Mouse (Mus musculus) kidney, embryonic 15.5 days (tissue): Measurements from ENCODE around the gene Ankra2. TPM values are rescaled to one million over a fixed set of nuclear protein-coding genes. Genes with fewer than 3 reads are reported as not detected.

ENCODE experiments used
- ATAC-seq: fragments of 200-750 bp; cut with Nextera tagmentation; replicated peaks from 2 replicates; pipeline ENCODE4 v1.8.0; 2017; ENCODE audit warnings: moderate TSS enrichment; ENCODE audit not compliant: low FRiP score
- H3K27ac ChIP-seq: fragments of 300-500 bp; sonication (generic); 2 replicates; pipeline ENCODE4 v1.5.1; 2015; ENCODE audit warnings: mild to moderate bottlenecking, inconsistent platforms
- H3K27me3 ChIP-seq: fragments of 300-500 bp; sonication (generic); 2 replicates; pipeline ENCODE4 v1.6.1; 2015; ENCODE audit warnings: inconsistent platforms
- H3K36me3 ChIP-seq: fragments of 300-500 bp; sonication (generic); 2 replicates; pipeline ENCODE4 v1.6.1; 2015; ENCODE audit warnings: inconsistent platforms
- H3K4me1 ChIP-seq: fragments of 300-500 bp; sonication (generic); 2 replicates; pipeline ENCODE4 v1.6.1; 2015; ENCODE audit warnings: inconsistent platforms
- H3K4me2 ChIP-seq: fragments of 300-500 bp; sonication (generic); 2 replicates; pipeline ENCODE4 v1.6.1; 2015; ENCODE audit warnings: moderate library complexity, mild to moderate bottlenecking, inconsistent platforms
- H3K4me3 ChIP-seq: fragments of 300-500 bp; sonication (generic); replicated peaks from 2 replicates; pipeline ENCODE4 v1.5.1; 2015; ENCODE audit warnings: mild to moderate bottlenecking, inconsistent platforms
- H3K9ac ChIP-seq: fragments of 300-500 bp; sonication (generic); 2 replicates; pipeline ENCODE4 v1.6.1; 2015; ENCODE audit warnings: mild to moderate bottlenecking, inconsistent platforms
- H3K9me3 ChIP-seq: fragments of 300-500 bp; sonication (generic); replicated peaks from 2 replicates; pipeline ENCODE4 v1.6.1; 2016; ENCODE audit warnings: inconsistent platforms
- WGBS: fragments of 180-500 bp; shearing (Covaris S2); methylation state at CpG from one replicate; pipeline ENCODE4 v1.1.7; 2015; ENCODE audit warnings: mixed read lengths; 5-methylcytosine and 5-hydroxymethylcytosine counted together
- polyA plus RNA-seq: library from polyadenylated mRNA; unstranded; fragments of >200 nt; fragmentation: Nextera tagmentation; extraction: Ambion mirVana; gene quantifications from 2 replicates; pipeline ENCODE4 v1.2.1, GENCODE M21; 2015

Ankra2 gene
- polyA plus RNA-seq, 1 experiment from 2014 or later = 15.0 TPM

GRCm38 (mm10) chr13:98298833-98299758, 36.2 kb downstream of the Ankra2 start:
- no peak overlapping the region for H3K4me3 ChIP-seq
- H3K9ac ChIP-seq = no peak overlapping the region

GRCm38 (mm10) chr13:98305257-98305656, 42.4 kb downstream of the Ankra2 start:
- no peaks in the 10 kb centered on the region for H3K27me3 ChIP-seq
- ATAC-seq = no peak
- H3K9ac ChIP-seq = no peak overlapping the region
- H3K4me2 ChIP-seq = no peak overlapping the region
- H3K36me3 ChIP-seq = peaks cover 26% of the 10 kb centered on the region
- no peak overlapping the region for H3K27ac ChIP-seq
- 93% methylated on average over 9 of the region's 9 CpGs for WGBS
- H3K4me1 ChIP-seq = 0 out of 2 replicates have a peak, but pooled peaks cover 6% of the 10 kb centered on the region
- no peaks in the 10 kb centered on the region for H3K9me3 ChIP-seq
- H3K4me3 ChIP-seq = no peak overlapping the region

More at GRCm38 (mm10) chr13:98298833-98299758, 36.2 kb downstream of the Ankra2 start:
- ATAC-seq = peak; percentile 88
- no peak overlapping the region for H3K27ac ChIP-seq
- H3K9me3 ChIP-seq = no peaks in the 10 kb centered on the region
- WGBS = 57% methylated on average over 21 of the region's 21 CpGs
- peak overlapping the region; percentile 45 for H3K4me2 ChIP-seq
- no peaks in the 10 kb centered on the region for H3K4me1 ChIP-seq
- no peaks in the 10 kb centered on the region for H3K36me3 ChIP-seq
- peaks cover 3% of the 10 kb centered on the region; the same call in 1 of the 2 replicates for H3K27me3 ChIP-seq

GRCm38 (mm10) chr13:98306393-98306792, 43.5 kb downstream of the Ankra2 start:
- Histone ChIP-seq H3K4me2 (no peak overlapping the region), H3K9me3 (no peaks in the 10 kb centered on the region), H3K36me3 (peaks cover 38% of the 10 kb centered on the region), H3K27me3 (no peaks in the 10 kb centered on the region), H3K4me3 (no peak overlapping the region), H3K27ac (0 out of 2 replicates have a peak overlapping the region, but pooled peaks have one; percentile 11), H3K4me1 (0 out of 2 replicates have a peak, but pooled peaks cover 6% of the 10 kb centered on the region), H3K9ac (no peak overlapping the region)
- no peak for ATAC-seq
- 44% methylated on average over 5 of the region's 5 CpGs for WGBS

- H3K27ac ChIP-seq = peak overlapping the region; percentile 11
- no peak overlapping the region for H3K4me3 ChIP-seq
- peaks cover 43% of the 10 kb centered on the region for H3K36me3 ChIP-seq
- H3K4me2 ChIP-seq = no peak overlapping the region
- no peak for ATAC-seq
- no peak overlapping the region for H3K9ac ChIP-seq
- H3K9me3 ChIP-seq = no peaks in the 10 kb centered on the region
- WGBS = 44% methylated on average over 14 of the region's 14 CpGs
- 0 out of 2 replicates have a peak, but pooled peaks cover 9% of the 10 kb centered on the region for H3K4me1 ChIP-seq
- H3K27me3 ChIP-seq = no peaks in the 10 kb centered on the region
Observed at GRCm38 (mm10) chr13:98306852-98307475, 44.1 kb downstream of the Ankra2 start.

GRCm38 (mm10) chr13:98308004-98308403, 45.1 kb downstream of the Ankra2 start:
- H3K9ac ChIP-seq = no peak overlapping the region
- no peak overlapping the region for H3K4me2 ChIP-seq
- no peak overlapping the region for H3K27ac ChIP-seq
- 83% methylated on average over 5 of the region's 5 CpGs for WGBS
- H3K27me3 ChIP-seq = no peaks in the 10 kb centered on the region
- H3K36me3 ChIP-seq = peaks cover 54% of the 10 kb centered on the region
- H3K9me3 ChIP-seq = no peaks in the 10 kb centered on the region
- no peak overlapping the region for H3K4me3 ChIP-seq
- ATAC-seq = no peak
- 0 out of 2 replicates have a peak, but pooled peaks cover 9% of the 10 kb centered on the region for H3K4me1 ChIP-seq

- Histone ChIP-seq H3K4me1 (0 out of 2 replicates have a peak, but pooled peaks cover 11% of the 10 kb centered on the region), H3K27ac (no peak overlapping the region), H3K4me2 (no peak overlapping the region), H3K27me3 (no peaks in the 10 kb centered on the region), H3K4me3 (no peak overlapping the region), H3K9ac (no peak overlapping the region), H3K36me3 (peaks cover 61% of the 10 kb centered on the region), H3K9me3 (no peaks in the 10 kb centered on the region)
- ATAC-seq = no peak
- 84% methylated on average over 4 of the region's 4 CpGs for WGBS
Observed at GRCm38 (mm10) chr13:98308724-98309123, 45.9 kb downstream of the Ankra2 start.

- 94% methylated on average over 5 of the region's 5 CpGs for WGBS
- Histone ChIP-seq H3K27ac (no peak overlapping the region), H3K4me3 (no peak overlapping the region), H3K27me3 (no peaks in the 10 kb centered on the region), H3K36me3 (peaks cover 69% of the 10 kb centered on the region), H3K9ac (no peak overlapping the region), H3K4me1 (peaks cover 21% of the 10 kb centered on the region), H3K9me3 (no peaks in the 10 kb centered on the region), H3K4me2 (no peak overlapping the region)
- no peak for ATAC-seq
Observed at GRCm38 (mm10) chr13:98311597-98311996, 48.7 kb downstream of the Ankra2 start.

GRCm38 (mm10) chr13:98313631-98314030, 50.8 kb downstream of the Ankra2 start:
- no peaks in the 10 kb centered on the region for H3K9me3 ChIP-seq
- peaks cover 57% of the 10 kb centered on the region for H3K36me3 ChIP-seq
- ATAC-seq = no peak
- no peak overlapping the region for H3K27ac ChIP-seq
- H3K4me2 ChIP-seq = no peak overlapping the region
- no peak overlapping the region for H3K4me3 ChIP-seq
- H3K27me3 ChIP-seq = no peaks in the 10 kb centered on the region
- peaks cover 23% of the 10 kb centered on the region for H3K4me1 ChIP-seq
- H3K9ac ChIP-seq = no peak overlapping the region
- WGBS = 75% methylated on average over 7 of the region's 7 CpGs

- H3K9me3 ChIP-seq = no peaks in the 10 kb centered on the region
- no peak overlapping the region for H3K27ac ChIP-seq
- WGBS = 43% methylated on average over 4 of the region's 4 CpGs
- H3K4me3 ChIP-seq = peak overlapping the region; percentile 97
- H3K9ac ChIP-seq = no peak overlapping the region
- H3K36me3 ChIP-seq = peaks cover 44% of the 10 kb centered on the region
- peaks cover 23% of the 10 kb centered on the region for H3K4me1 ChIP-seq
- no peaks in the 10 kb centered on the region for H3K27me3 ChIP-seq
- peak overlapping the region; percentile 75 for H3K4me2 ChIP-seq
- no peak for ATAC-seq
Observed at GRCm38 (mm10) chr13:98315124-98315523, 52.2 kb downstream of the Ankra2 start.

- Histone ChIP-seq H3K4me1 (peaks cover 23% of the 10 kb centered on the region), H3K4me2 (peak overlapping the region; percentile 75), H3K9ac (peak overlapping the region; percentile 98), H3K27me3 (no peaks in the 10 kb centered on the region), H3K27ac (peak overlapping the region; percentile 93), H3K36me3 (peaks cover 34% of the 10 kb centered on the region), H3K9me3 (no peaks in the 10 kb centered on the region), H3K4me3 (peak overlapping the region; percentile 97)
- no peak for ATAC-seq
- under 1% methylated on average over 17 of the region's 17 CpGs for WGBS
Observed at GRCm38 (mm10) chr13:98316140-98316479, 53.2 kb downstream of the Ankra2 start.

- Histone ChIP-seq H3K9ac (peak within 1 kb of the TSS; percentile 98), H3K27ac (peak within 1 kb of the TSS; percentile 93), H3K4me3 (peak within 1 kb of the TSS; percentile 97), H3K4me2 (peak within 1 kb of the TSS; percentile 75), H3K27me3 (no peaks in the 10 kb centered on the region), H3K36me3 (peaks cover 29% of the 10 kb centered on the region), H3K4me1 (peaks cover 23% of the 10 kb centered on the region), H3K9me3 (no peaks in the 10 kb centered on the region)
- ATAC-seq = peak; percentile 93
- under 1% methylated on average over 79 of the region's 90 CpGs for WGBS
Observed at GRCm38 (mm10) chr13:98316480-98317245, 53.8 kb downstream of the Ankra2 start, which contains the start of gene Btf3. Gene Btf3, minus strand, starts transcription at chr13:98317006.
